Mouse (Mus musculus): ENCODE measurements around the gene Gm11554.
"Not testable (repeated sequence)": the region's sequence is repeated elsewhere in the genome, so short reads cannot be mapped to it uniquely, and the experiment has no call there.

DNA sequence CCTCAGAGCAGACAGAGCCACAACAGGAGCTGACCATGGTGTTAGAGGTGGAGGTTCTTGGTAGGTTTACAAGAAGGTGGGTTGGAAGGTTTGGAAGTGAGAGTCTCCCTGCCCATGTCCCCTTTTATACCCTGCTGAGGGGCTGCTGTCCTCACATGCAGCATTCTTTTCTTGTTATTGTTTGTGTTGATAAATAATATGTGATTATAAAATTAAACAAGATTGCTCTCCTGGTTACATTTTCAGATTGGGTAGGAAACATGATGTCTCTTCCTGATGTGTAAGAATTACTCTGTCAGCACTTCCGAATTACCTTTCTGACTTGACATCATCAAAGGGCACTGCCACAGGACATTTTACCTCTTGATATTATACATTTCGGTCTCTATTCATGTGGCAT lies 11.3 kb upstream of the Gm11554 start, which contains the start of gene Gm11564:
- TF ChIP-seq CTCF, POLR2A (IDR thresholded peaks at IDR 0.05; ENCODE audit: extremely low read depth, insufficient read depth, low read length): not testable (repeated sequence)

Data from cortical plate, adult 2 months (tissue).